Mouse (Mus musculus) myocyte (in vitro differentiated cells): ENCODE measurements around the gene Tmem69. TPM values are rescaled to one million over a fixed set of nuclear protein-coding genes. Genes with fewer than 3 reads are reported as not detected.

Experiments
- H3K27me3 ChIP-seq: one replicate; pipeline ENCODE4 v1.6.1; 2011; ENCODE audit not compliant: control insufficient read depth, insufficient read depth, insufficient read length
- H3K36me3 ChIP-seq: one replicate; pipeline ENCODE4 v1.6.1; 2011; ENCODE audit not compliant: control insufficient read depth, insufficient read depth
- H3K4me2 ChIP-seq: one replicate; pipeline ENCODE4 v1.6.1; 2011; ENCODE audit warnings: low read depth, control low read depth
- H3K4me3 ChIP-seq: one replicate; pipeline ENCODE4 v1.5.1; 2011; ENCODE audit warnings: mild to moderate bottlenecking, control low read depth, moderate library complexity
- H3K79me2 ChIP-seq: one replicate; pipeline ENCODE4 v1.6.1; 2011; ENCODE audit not compliant: control insufficient read depth, insufficient read depth
- H3ac ChIP-seq: one replicate; pipeline ENCODE4 v1.6.1; 2011; ENCODE audit not compliant: control insufficient read depth, insufficient read length
- CEBPB ChIP-seq: IDR thresholded peaks from 2 replicates; pipeline ENCODE4 v1.6.1; 2011; ENCODE audit warnings: mild to moderate bottlenecking, moderate library complexity; ENCODE audit not compliant: poor library complexity, insufficient read depth, severe bottlenecking
- E2F4 ChIP-seq: IDR thresholded peaks from one replicate; pipeline ENCODE4 v1.6.1; 2011; ENCODE audit warnings: mild to moderate bottlenecking, control low read depth, moderate library complexity; ENCODE audit not compliant: insufficient read depth
- MAX ChIP-seq: IDR thresholded peaks from one replicate; pipeline ENCODE4 v1.6.1; 2011; ENCODE audit warnings: low read depth, mild to moderate bottlenecking, control low read depth
- MYOD1 ChIP-seq, 3 experiments: IDR thresholded peaks; one replicate each; pipeline ENCODE4 v1.6.1; 2011; ENCODE audit warnings: control low read depth in 2 of 3, low read depth in 2 of 3, mild to moderate bottlenecking in 2 of 3, moderate library complexity in 1 of 3; ENCODE audit not compliant: insufficient read length in 2 of 3, control insufficient read depth in 1 of 3
- MYOG ChIP-seq, 3 experiments: IDR thresholded peaks; one replicate each; pipeline ENCODE4 v1.6.1; 2011; ENCODE audit warnings: control low read depth in 2 of 3, low read depth in 2 of 3, mild to moderate bottlenecking in 2 of 3; ENCODE audit not compliant: insufficient read length in 2 of 3, control insufficient read depth in 1 of 3, insufficient read depth in 1 of 3
- POLR2A ChIP-seq: IDR thresholded peaks from one replicate; pipeline ENCODE4 v1.6.1; 2011; ENCODE audit warnings: low read depth, mild to moderate bottlenecking, control low read depth, moderate library complexity; ENCODE audit not compliant: insufficient read length
- POLR2AphosphoS2 ChIP-seq: IDR thresholded peaks from one replicate; pipeline ENCODE4 v1.6.1; 2011; ENCODE audit warnings: low read depth, control low read depth; ENCODE audit not compliant: insufficient read length
- REST ChIP-seq: IDR thresholded peaks from one replicate; pipeline ENCODE4 v1.6.1; 2011; ENCODE audit warnings: mild to moderate bottlenecking, control low read depth, moderate library complexity; ENCODE audit not compliant: insufficient read depth, insufficient read length
- SRF ChIP-seq: IDR thresholded peaks from one replicate; pipeline ENCODE4 v1.6.1; 2011; ENCODE audit warnings: low read depth; ENCODE audit not compliant: control insufficient read depth, insufficient read length
- TCF12 ChIP-seq: IDR thresholded peaks from one replicate; pipeline ENCODE4 v1.6.1; 2011; ENCODE audit warnings: mild to moderate bottlenecking, control low read depth; ENCODE audit not compliant: poor library complexity, insufficient read depth, severe bottlenecking
- TCF3 ChIP-seq: IDR thresholded peaks from one replicate; pipeline ENCODE4 v1.6.1; 2011; ENCODE audit warnings: low read depth, control low read depth; ENCODE audit not compliant: insufficient read length
- USF1 ChIP-seq: IDR thresholded peaks from one replicate; pipeline ENCODE4 v1.6.1; 2011; ENCODE audit warnings: low read depth, mild to moderate bottlenecking, control low read depth, moderate library complexity
- polyA plus RNA-seq: library from polyadenylated mRNA; unstranded; fragments of >200 nt; fragmentation: generic; extraction: Trizol; gene quantifications from one replicate; pipeline ENCODE4 v1.2.1, GENCODE M21; 2012; ENCODE audit warnings: missing spikeins

Gene Tmem69
- polyA plus RNA-seq, result 17.0 TPM

DNA sequence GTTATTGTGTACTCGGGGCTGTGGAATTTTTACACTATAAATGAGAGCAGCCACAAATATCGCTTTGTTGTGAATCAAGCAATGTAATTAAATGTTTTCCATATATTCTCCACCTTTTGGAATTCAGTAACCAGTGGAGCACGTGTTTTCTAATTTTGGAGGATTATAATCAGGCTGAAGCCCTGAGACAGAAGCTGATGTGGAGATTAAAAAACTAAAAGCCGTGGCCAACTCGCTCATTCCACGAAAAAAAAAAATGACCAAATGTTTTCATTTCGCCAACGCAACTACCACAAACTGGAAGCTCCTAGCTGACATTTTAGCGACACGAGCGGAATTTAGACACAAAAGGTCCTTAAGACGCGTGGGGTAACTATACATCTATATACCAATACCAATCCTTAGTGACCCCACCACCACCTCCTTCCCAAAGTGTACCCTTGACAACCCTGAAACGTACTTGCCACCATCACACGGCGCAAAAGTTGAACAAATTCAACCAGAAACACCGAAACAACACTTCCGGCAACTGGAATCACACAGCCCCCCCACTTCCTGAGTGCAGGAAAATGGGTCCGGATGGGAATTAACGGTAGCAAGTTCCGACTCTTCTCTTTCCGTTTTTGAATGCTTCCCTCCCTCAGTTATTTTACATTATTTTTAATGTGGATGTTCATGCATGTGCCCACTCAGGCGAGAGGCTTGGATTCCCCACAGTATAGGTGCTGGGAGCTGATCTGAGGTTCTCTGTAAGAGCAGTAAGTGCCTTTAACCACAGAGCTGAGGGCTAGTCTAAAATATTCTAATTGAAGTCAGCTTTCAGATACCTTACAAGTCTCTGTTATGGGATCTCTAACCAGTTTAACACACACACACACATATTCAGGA lies at the start of gene Tmem69:
Gene Tmem69 (minus strand): TSS at position 524 of the 888 bp plus-strand sequence.
- H3ac ChIP-seq, result peak within 1 kb of the TSS; percentile 46
- H3K4me2 ChIP-seq, result peak within 1 kb of the TSS; percentile 92
- H3K79me2 ChIP-seq, result peaks cover 43% of the 10 kb centered on the region
- peaks cover 8% of the 10 kb centered on the region for H3K36me3 ChIP-seq
- TF ChIP-seq TCF3 (no peak), TCF12 (no peak), MYOD1 (IDR thresholded peaks at IDR 0.05; ENCODE audit: control insufficient read depth in 1 of 3, insufficient read length in 2 of 3, low read depth in 2 of 3) (no peak), POLR2A (peak; percentile 56), CEBPB (no peak), REST (no peak), MAX (peak; percentile 45), USF1 (no peak), POLR2AphosphoS2 (peak; percentile 73), MYOG (IDR thresholded peaks at IDR 0.05; ENCODE audit: control insufficient read depth in 1 of 3, insufficient read depth in 1 of 3, insufficient read length in 2 of 3, low read depth in 2 of 3) (no peak), SRF (peak; percentile 15), E2F4 (no peak)
- peak within 1 kb of the TSS; percentile 66 for H3K4me3 ChIP-seq
- H3K27me3 ChIP-seq, result no peaks in the 10 kb centered on the region

DNA sequence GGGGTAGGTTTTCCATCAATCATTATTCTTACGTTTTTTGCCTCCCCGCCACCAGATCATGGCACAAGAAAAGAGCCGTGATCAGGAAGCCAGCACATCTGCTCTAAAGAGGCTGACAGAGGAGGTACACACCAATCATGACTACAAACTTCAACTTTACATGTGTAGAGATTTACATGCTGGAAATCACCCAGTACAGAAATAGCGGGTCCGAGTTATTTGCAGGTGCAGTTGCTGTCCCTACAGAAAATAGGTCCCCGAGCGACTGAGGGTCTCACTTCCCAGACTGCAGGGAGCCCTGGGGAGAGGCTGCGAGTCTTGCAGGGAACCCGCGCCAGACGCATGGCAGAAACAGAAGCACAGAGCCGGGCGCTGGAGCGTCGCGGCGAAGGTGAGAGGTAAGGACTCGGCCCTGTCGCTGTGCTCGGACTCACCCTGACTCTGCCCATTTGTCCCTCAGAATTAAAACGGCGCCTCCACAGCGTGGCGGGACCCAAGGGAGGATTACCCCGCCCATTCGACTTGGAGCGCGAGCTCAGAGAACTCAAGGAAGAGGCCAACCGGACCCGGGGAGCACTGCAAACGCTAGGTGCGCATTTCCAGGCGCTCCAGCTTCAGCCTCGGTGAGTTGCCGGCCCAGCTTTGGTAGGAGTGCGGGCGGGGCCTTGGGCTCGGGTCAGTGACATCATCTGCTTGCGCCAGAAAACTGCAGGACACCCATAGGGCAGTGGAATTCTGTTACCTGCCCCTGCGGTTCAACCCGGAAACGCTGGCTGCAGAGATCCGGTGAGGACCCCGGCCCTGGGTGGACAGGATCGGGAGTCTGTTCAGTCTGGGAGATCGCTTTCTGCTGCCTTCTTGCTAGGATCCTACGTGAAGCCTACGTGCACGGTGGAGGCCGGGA lies 41.5 kb upstream of the Tmem69 start:
- peak overlapping the region; percentile 84 for H3K4me2 ChIP-seq
- no peaks in the 10 kb centered on the region for H3K27me3 ChIP-seq
- H3K79me2 ChIP-seq, result no peaks in the 10 kb centered on the region
- H3K36me3 ChIP-seq, result peaks cover 25% of the 10 kb centered on the region
- H3K4me3 ChIP-seq, result peak overlapping the region; percentile 59
- peak overlapping the region; percentile 5 for H3ac ChIP-seq
- TF ChIP-seq POLR2AphosphoS2, result peak; percentile 70
- no peak for TF ChIP-seq TCF3
- TF ChIP-seq E2F4, result no peak
- TF ChIP-seq MYOD1 (IDR thresholded peaks at IDR 0.05; ENCODE audit: control insufficient read depth in 1 of 3, insufficient read length in 2 of 3, low read depth in 2 of 3), result no peak
- TF ChIP-seq POLR2A, result peak; percentile 59
- peak in 1 of 3 experiments; percentile 9 for TF ChIP-seq MYOG (IDR thresholded peaks at IDR 0.05; ENCODE audit: control insufficient read depth in 1 of 3, insufficient read depth in 1 of 3, insufficient read length in 2 of 3, low read depth in 2 of 3)

DNA sequence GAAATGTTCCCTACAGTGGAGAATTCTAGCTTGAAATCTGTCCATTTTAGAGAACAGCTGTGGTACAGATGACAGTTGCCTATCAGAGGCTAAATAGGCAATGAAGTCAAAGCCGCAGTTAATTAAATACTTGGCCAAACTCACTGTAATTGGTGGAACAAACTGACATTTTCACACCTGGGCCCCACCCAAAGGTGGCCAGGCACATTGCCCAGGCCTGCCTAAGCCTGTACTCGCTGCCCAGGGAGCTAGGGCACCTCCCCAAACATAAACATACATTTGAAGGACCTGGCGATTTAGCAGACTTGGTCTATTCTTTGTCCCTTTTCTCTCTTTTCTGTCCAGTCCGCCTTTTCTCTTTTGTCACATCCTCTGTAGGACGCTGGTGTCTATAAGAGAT lies 40.6 kb upstream of the Tmem69 start, which contains the start of gene Ccdc17:
Gene Ccdc17 (plus strand): TSS at position 276 of the 400 bp plus-strand sequence.
- Histone ChIP-seq H3K79me2 (no peaks in the 10 kb centered on the region), H3K36me3 (peaks cover 16% of the 10 kb centered on the region), H3K4me2 (peak within 1 kb of the TSS; percentile 84), H3K4me3 (peak within 1 kb of the TSS; percentile 59), H3K27me3 (no peaks in the 10 kb centered on the region), H3ac (peak within 1 kb of the TSS; percentile 5)
- TF ChIP-seq TCF12, result no peak
- TF ChIP-seq CEBPB, result no peak
- no peak for TF ChIP-seq POLR2AphosphoS2
- no peak for TF ChIP-seq TCF3
- TF ChIP-seq POLR2A, result no peak
- TF ChIP-seq REST, result no peak
- no peak for TF ChIP-seq E2F4
- TF ChIP-seq USF1, result no peak
- no peak for TF ChIP-seq MAX
- no peak for TF ChIP-seq MYOD1 (IDR thresholded peaks at IDR 0.05; ENCODE audit: control insufficient read depth in 1 of 3, insufficient read length in 2 of 3, low read depth in 2 of 3)
- TF ChIP-seq SRF, result no peak
- no peak for TF ChIP-seq MYOG (IDR thresholded peaks at IDR 0.05; ENCODE audit: control insufficient read depth in 1 of 3, insufficient read depth in 1 of 3, insufficient read length in 2 of 3, low read depth in 2 of 3)

DNA sequence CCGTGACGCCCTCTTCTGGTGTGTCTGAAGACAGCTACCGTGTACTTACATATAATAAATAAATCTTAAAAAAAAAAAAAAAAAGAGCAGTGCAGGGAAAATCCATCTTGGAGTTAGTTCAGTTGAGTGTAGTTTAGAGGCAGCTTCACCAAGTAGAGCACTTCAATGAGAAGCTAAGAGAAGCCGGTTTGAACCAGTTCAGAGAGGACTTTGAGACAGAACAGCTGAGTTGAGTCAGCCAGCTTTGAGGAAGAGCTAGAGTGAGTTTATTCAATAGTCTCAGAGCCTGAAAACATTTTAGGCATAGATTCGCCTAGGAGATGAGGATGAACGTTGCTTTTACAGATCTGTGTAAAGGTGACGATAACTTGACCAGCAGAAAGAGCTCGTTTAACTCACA lies 40.1 kb upstream of the Tmem69 start:
- H3ac ChIP-seq, result no peak overlapping the region
- H3K27me3 ChIP-seq, result no peaks in the 10 kb centered on the region
- peaks cover 14% of the 10 kb centered on the region for H3K36me3 ChIP-seq
- no peak overlapping the region for H3K4me3 ChIP-seq
- no peak overlapping the region for H3K4me2 ChIP-seq
- TF ChIP-seq USF1 (no peak), MYOD1 (IDR thresholded peaks at IDR 0.05; ENCODE audit: control insufficient read depth in 1 of 3, insufficient read length in 2 of 3, low read depth in 2 of 3) (no peak), MYOG (IDR thresholded peaks at IDR 0.05; ENCODE audit: control insufficient read depth in 1 of 3, insufficient read depth in 1 of 3, insufficient read length in 2 of 3, low read depth in 2 of 3) (no peak), SRF (no peak), TCF3 (no peak), MAX (no peak), CEBPB (no peak), REST (no peak), POLR2AphosphoS2 (no peak), POLR2A (no peak), TCF12 (no peak), E2F4 (no peak)
- H3K79me2 ChIP-seq, result no peaks in the 10 kb centered on the region
